Mouse (Mus musculus) heart, embryonic 13.5 days (tissue): ENCODE measurements around the gene Cfap126. TPM values are rescaled to one million over a fixed set of nuclear protein-coding genes. Genes with fewer than 3 reads are reported as not detected.
A peak's percentile ranks its signal among the peaks of the same experiment; 100 is the strongest.

Experiments used
- ATAC-seq: fragments of 200-750 bp; cut with Nextera tagmentation; 2 replicates; pipeline ENCODE4 v1.8.0; 2017; ENCODE audit warnings: moderate TSS enrichment; ENCODE audit not compliant: insufficient number of reproducible peaks, low FRiP score, low TSS enrichment; ENCODE audit errors: extremely low read depth
- H3K27ac ChIP-seq: fragments of 300-500 bp; sonication (generic); replicated peaks from 2 replicates; pipeline ENCODE4 v1.5.1; 2015; ENCODE audit warnings: moderate library complexity, mild to moderate bottlenecking, inconsistent platforms
- H3K27me3 ChIP-seq: fragments of 300-500 bp; sonication (generic); replicated peaks from 2 replicates; pipeline ENCODE4 v1.6.1; 2015; ENCODE audit warnings: mild to moderate bottlenecking, inconsistent platforms
- H3K36me3 ChIP-seq: fragments of 300-500 bp; sonication (generic); 2 replicates; pipeline ENCODE4 v1.6.1; 2015; ENCODE audit warnings: mild to moderate bottlenecking, inconsistent platforms
- H3K4me1 ChIP-seq: fragments of 300-500 bp; sonication (generic); 2 replicates; pipeline ENCODE4 v1.6.1; 2015; ENCODE audit warnings: inconsistent platforms
- H3K4me2 ChIP-seq: fragments of 300-500 bp; sonication (generic); 2 replicates; pipeline ENCODE4 v1.6.1; 2015; ENCODE audit warnings: inconsistent platforms, mild to moderate bottlenecking, moderate library complexity
- H3K4me3 ChIP-seq: fragments of 300-500 bp; sonication (generic); 2 replicates; pipeline ENCODE4 v1.5.1; 2015; ENCODE audit warnings: moderate library complexity, mild to moderate bottlenecking, inconsistent platforms
- H3K9ac ChIP-seq: fragments of 300-500 bp; sonication (generic); 2 replicates; pipeline ENCODE4 v1.6.1; 2015; ENCODE audit warnings: inconsistent platforms, mild to moderate bottlenecking, moderate library complexity
- H3K9me3 ChIP-seq: fragments of 300-500 bp; sonication (generic); 2 replicates; pipeline ENCODE4 v1.6.1; 2016; ENCODE audit warnings: inconsistent platforms
- WGBS: fragments of 180-500 bp; shearing (Covaris S2); methylation state at CpG from one replicate; pipeline ENCODE4 v1.1.7; 2015; ENCODE audit warnings: mixed read lengths; 5-methylcytosine and 5-hydroxymethylcytosine counted together
- microRNA-seq: library from miRNA; unstranded; fragments of <30 nt; microRNA quantifications from one replicate; pipeline ENCODE4, GENCODE M21; 2016
- polyA plus RNA-seq: library from polyadenylated mRNA; unstranded; fragments of >200 nt; fragmentation: Nextera tagmentation; extraction: Ambion mirVana; gene quantifications from 2 replicates; pipeline ENCODE4 v1.2.1, GENCODE M21; 2015

Gene Cfap126
- polyA plus RNA-seq, 1 experiment from 2014 or later: 2.8 TPM

- 80% methylated on average over 3 of the region's 3 CpGs for WGBS
- peaks cover 34% of the 10 kb centered on the region for H3K27me3 ChIP-seq
- H3K27ac ChIP-seq: no peak overlapping the region
- no peaks in the 10 kb centered on the region for H3K9me3 ChIP-seq
- no peak for ATAC-seq
- no peak overlapping the region for H3K4me2 ChIP-seq
- H3K4me1 ChIP-seq: peaks cover 9% of the 10 kb centered on the region
- no peak overlapping the region for H3K4me3 ChIP-seq
- H3K9ac ChIP-seq: no peak overlapping the region
- no peaks in the 10 kb centered on the region for H3K36me3 ChIP-seq
These were observed 48.8 kb downstream of the Cfap126 start for GRCm38 (mm10) chr1:171162526-171162925.

DNA sequence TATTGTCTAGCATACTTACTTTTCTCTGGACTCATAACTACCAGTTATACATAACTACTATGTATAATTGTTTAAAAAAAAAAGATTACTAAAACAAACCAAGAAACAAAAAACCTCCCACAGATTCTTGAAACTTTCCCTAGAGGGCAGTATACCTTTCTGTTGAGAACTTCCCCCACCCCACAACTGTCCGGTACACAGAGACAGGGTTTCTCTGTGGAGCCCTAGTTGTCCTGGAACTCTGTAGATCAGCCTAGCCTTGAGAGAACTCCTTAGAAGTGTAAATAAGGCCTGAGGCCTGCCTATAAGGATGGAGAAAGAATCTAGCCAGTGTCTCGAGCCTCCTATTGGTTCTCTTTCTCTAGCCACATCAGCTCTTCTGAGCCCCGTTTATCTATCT is 50.5 kb downstream of the Cfap126 start:
- peaks cover 20% of the 10 kb centered on the region for H3K27me3 ChIP-seq
- WGBS: 32% methylated on average over 3 of the region's 3 CpGs
- H3K9ac ChIP-seq: 0 out of 2 replicates have a peak overlapping the region, but pooled peaks have one; percentile 20
- no peak overlapping the region for H3K27ac ChIP-seq
- no peak overlapping the region for H3K4me3 ChIP-seq
- ATAC-seq: no peak
- no peaks in the 10 kb centered on the region for H3K9me3 ChIP-seq
- H3K4me1 ChIP-seq: peaks cover 8% of the 10 kb centered on the region
- H3K36me3 ChIP-seq: no peaks in the 10 kb centered on the region
- H3K4me2 ChIP-seq: no peak overlapping the region

DNA sequence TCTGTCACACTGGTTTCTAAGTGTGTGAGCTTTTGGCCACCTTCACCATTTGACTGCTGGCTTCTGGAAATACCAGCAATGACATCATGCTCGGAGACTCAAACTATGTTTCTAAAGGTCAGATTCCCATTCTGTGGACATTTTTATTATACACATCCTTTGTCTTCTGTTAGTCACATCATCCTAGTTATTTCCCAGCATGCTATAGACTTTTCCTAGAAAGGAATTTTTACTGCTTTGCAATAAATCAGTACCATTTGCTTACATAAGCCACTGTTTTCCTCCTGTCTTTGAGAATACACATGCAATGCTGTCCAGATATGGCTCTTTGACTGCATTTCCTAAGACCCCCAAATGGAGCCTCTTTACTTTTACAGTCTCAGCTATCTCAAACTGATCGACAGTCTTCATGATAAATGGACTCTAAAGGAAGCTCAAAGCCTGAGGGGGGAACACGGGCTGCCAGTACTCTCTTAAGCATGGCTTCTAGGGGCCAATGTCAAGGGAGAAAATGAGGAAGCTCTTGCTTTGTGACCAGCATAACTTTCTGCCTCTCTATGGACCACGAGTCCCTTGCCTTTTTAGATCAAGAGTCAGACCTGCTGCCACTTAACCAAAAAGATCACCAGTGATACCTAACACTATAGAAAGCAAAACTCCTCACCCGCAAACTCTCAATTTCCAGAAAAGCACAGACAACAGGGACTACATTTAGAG is 52.1 kb downstream of the Cfap126 start:
- ATAC-seq: no peak
- peaks cover 6% of the 10 kb centered on the region for H3K27me3 ChIP-seq
- no peak overlapping the region for H3K4me2 ChIP-seq
- no peaks in the 10 kb centered on the region for H3K9me3 ChIP-seq
- 59% methylated on average over 5 of the region's 5 CpGs for WGBS
- H3K4me1 ChIP-seq: peaks cover 3% of the 10 kb centered on the region
- no peak overlapping the region for H3K27ac ChIP-seq
- H3K4me3 ChIP-seq: no peak overlapping the region
- no peak overlapping the region for H3K9ac ChIP-seq
- H3K36me3 ChIP-seq: no peaks in the 10 kb centered on the region

- Histone ChIP-seq H3K36me3 (peaks cover 7% of the 10 kb centered on the region), H3K27me3 (no peaks in the 10 kb centered on the region), H3K4me2 (no peak overlapping the region), H3K4me3 (no peak overlapping the region), H3K9me3 (no peaks in the 10 kb centered on the region), H3K9ac (no peak overlapping the region), H3K27ac (no peak overlapping the region), H3K4me1 (peaks cover 14% of the 10 kb centered on the region)
- no peak for ATAC-seq
- 79% methylated on average over 12 of the region's 12 CpGs for WGBS
These were observed 55.2 kb downstream of the Cfap126 start for GRCm38 (mm10) chr1:171168906-171169305.

DNA sequence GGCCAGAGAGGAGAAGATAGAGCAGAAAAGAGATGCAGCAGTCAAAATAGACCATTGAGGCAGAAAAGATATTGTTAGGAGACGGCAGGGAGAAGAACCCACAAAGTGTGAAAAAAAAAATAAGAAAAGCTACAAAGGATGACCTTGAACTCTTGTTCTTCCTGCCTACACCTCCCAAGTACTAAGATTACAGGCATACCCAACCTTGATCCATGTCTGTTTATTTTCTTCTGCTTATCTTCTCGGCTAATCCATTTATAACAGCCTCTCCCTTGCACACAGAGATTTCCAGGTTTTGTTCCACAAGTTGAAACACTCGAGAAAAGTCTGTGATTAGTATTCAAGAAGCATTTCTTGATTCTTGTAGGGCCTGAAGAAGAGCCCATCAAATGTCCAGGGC is 56.2 kb downstream of the Cfap126 start:
- H3K9me3 ChIP-seq: no peaks in the 10 kb centered on the region
- H3K4me3 ChIP-seq: no peak overlapping the region
- 0 out of 2 replicates have a peak overlapping the region, but pooled peaks have one; percentile 37 for H3K27ac ChIP-seq
- no peaks in the 10 kb centered on the region for H3K27me3 ChIP-seq
- no peak overlapping the region for H3K9ac ChIP-seq
- H3K4me2 ChIP-seq: no peak overlapping the region
- WGBS: 43% methylated on average over 3 of the region's 3 CpGs
- no peak for ATAC-seq
- peaks cover 23% of the 10 kb centered on the region for H3K4me1 ChIP-seq
- H3K36me3 ChIP-seq: peaks cover 10% of the 10 kb centered on the region

- peak overlapping the region; percentile 86 for H3K27ac ChIP-seq
- no peak overlapping the region for H3K4me3 ChIP-seq
- peaks cover 10% of the 10 kb centered on the region for H3K36me3 ChIP-seq
- no peak for ATAC-seq
- H3K4me2 ChIP-seq: peak overlapping the region; percentile 5; the same call in 1 of the 2 replicates
- H3K4me1 ChIP-seq: peaks cover 23% of the 10 kb centered on the region
- H3K27me3 ChIP-seq: no peaks in the 10 kb centered on the region
- 24% methylated on average over 3 of the region's 3 CpGs for WGBS
- H3K9ac ChIP-seq: peak overlapping the region; percentile 35; the same call in 1 of the 2 replicates
- H3K9me3 ChIP-seq: no peaks in the 10 kb centered on the region
These were observed 57.4 kb downstream of the Cfap126 start for GRCm38 (mm10) chr1:171171138-171171537.

DNA sequence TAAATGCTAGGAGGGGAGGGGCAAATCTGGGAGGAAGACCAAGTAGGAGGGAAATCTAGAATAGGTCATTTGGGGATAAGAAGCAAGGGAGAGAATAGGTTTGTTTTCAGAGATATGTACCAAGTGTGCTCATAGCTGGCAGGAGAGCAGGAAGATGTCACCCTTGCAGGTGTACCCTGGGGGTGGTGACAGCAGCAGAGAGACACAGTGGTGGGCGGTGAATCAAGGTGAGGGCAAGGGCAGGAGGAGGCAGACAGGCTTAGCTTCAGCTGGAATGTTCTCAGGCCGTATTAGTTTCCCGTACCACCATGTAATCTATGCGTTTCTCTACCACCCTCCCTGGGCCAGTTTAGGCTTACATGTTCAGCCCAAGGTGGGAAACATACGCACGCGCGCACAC is 59.1 kb downstream of the Cfap126 start:
- WGBS: 94% methylated on average over 8 of the region's 8 CpGs
- H3K9ac ChIP-seq: no peak overlapping the region

More for the DNA sequence above, 59.1 kb downstream of the Cfap126 start:
- H3K4me2 ChIP-seq: no peak overlapping the region
- ATAC-seq: no peak
- H3K9me3 ChIP-seq: no peaks in the 10 kb centered on the region
- no peak overlapping the region for H3K4me3 ChIP-seq
- H3K4me1 ChIP-seq: peaks cover 23% of the 10 kb centered on the region
- H3K27ac ChIP-seq: no peak overlapping the region
- peaks cover 10% of the 10 kb centered on the region for H3K36me3 ChIP-seq
- no peaks in the 10 kb centered on the region for H3K27me3 ChIP-seq

Small RNAs within 50 kb of the gene (microRNA-seq; reads per million reads assigned to microRNA genes)
- not detected for gene Gm27552
- not detected for gene Gm27844
- 10.8 reads per million, percentile 28 among the genes with 10 or more reads in this experiment for gene Mir6546

Other genes with a start within 250 kb of the Cfap126 start
- 10.1 TPM in 2 replicates for gene Atf6, start 246.1 kb upstream of the Cfap126 start, polyA plus RNA-seq
- 0.48 and 0.76 TPM in 2 replicates for gene Gm26620, start 228.9 kb upstream of the Cfap126 start, polyA plus RNA-seq
- 24.9 and 30.1 TPM in 2 replicates for gene Dusp12, start 228.4 kb upstream of the Cfap126 start, polyA plus RNA-seq
- 0.11 TPM in 1 of 2 replicates, not detected in the other for gene Fcrlb, start 201.0 kb upstream of the Cfap126 start, polyA plus RNA-seq
- 0.14 and 0.20 TPM in 2 replicates for gene Fcrla, start 186.3 kb upstream of the Cfap126 start, polyA plus RNA-seq
- 0.27 and 0.76 TPM in 2 replicates for gene Fcgr2b, start 137.4 kb upstream of the Cfap126 start, polyA plus RNA-seq
- gene Fcgr4, start 95.0 kb upstream of the Cfap126 start, polyA plus RNA-seq: 0.37 and 0.85 TPM in 2 replicates
- 6.9 and 9.1 TPM in 2 replicates for gene Fcgr3, start 49.0 kb upstream of the Cfap126 start, polyA plus RNA-seq
- gene Sdhc, start 36.7 kb downstream of the Cfap126 start, polyA plus RNA-seq: 457 and 493 TPM in 2 replicates
- gene Mpz, start 36.8 kb downstream of the Cfap126 start, polyA plus RNA-seq: 0.33 and 0.36 TPM in 2 replicates
- 38.3 and 39.3 TPM in 2 replicates for gene Pcp4l1, start 82.3 kb downstream of the Cfap126 start, polyA plus RNA-seq
- gene Nr1i3, start 100.1 kb downstream of the Cfap126 start, polyA plus RNA-seq: 0.25 and 0.36 TPM in 2 replicates
- gene Tomm40l, start 108.6 kb downstream of the Cfap126 start, polyA plus RNA-seq: 44.8 and 52.5 TPM in 2 replicates
- 21.9 and 119 TPM in 2 replicates for gene Apoa2, start 111.1 kb downstream of the Cfap126 start, polyA plus RNA-seq
- 29.5 and 33.1 TPM in 2 replicates for gene Fcer1g, start 120.4 kb downstream of the Cfap126 start, polyA plus RNA-seq
- 3.5 and 3.6 TPM in 2 replicates for gene Adamts4, start 136.5 kb downstream of the Cfap126 start, polyA plus RNA-seq
- 424 and 495 TPM in 2 replicates for gene Ndufs2, start 137.5 kb downstream of the Cfap126 start, polyA plus RNA-seq
- 54.6 and 55.1 TPM in 2 replicates for gene B4galt3, start 156.4 kb downstream of the Cfap126 start, polyA plus RNA-seq
- gene Ppox, start 167.3 kb downstream of the Cfap126 start, polyA plus RNA-seq: 36.1 and 42.1 TPM in 2 replicates
- gene Usp21, start 174.1 kb downstream of the Cfap126 start, polyA plus RNA-seq: 48.4 and 52.2 TPM in 2 replicates
- 77.2 and 89.6 TPM in 2 replicates for gene Ufc1, start 181.1 kb downstream of the Cfap126 start, polyA plus RNA-seq
- 34.6 and 37.6 TPM in 2 replicates for gene Dedd, start 215.2 kb downstream of the Cfap126 start, polyA plus RNA-seq
- 34.8 and 36.9 TPM in 2 replicates for gene Nit1, start 231.7 kb downstream of the Cfap126 start, polyA plus RNA-seq
- 85.4 and 97.8 TPM in 2 replicates for gene Pfdn2, start 231.8 kb downstream of the Cfap126 start, polyA plus RNA-seq
- gene Klhdc9, start 246.9 kb downstream of the Cfap126 start, polyA plus RNA-seq: 0.65 and 0.76 TPM in 2 replicates